Mouse (Mus musculus) small intestine, adult 2 months (tissue): ENCODE data around the gene Hcfc1r1.

Experiments
- CTCF ChIP-seq: fragments of 200-500 bp; IDR thresholded peaks from 2 replicates; pipeline ENCODE4 v1.5.1; 2012; ENCODE audit warnings: low read depth, mild to moderate bottlenecking, control low read depth, inconsistent platforms, low read length, moderate library complexity, mixed read lengths; ENCODE audit not compliant: insufficient replicate concordance, insufficient read length; ENCODE audit errors: extremely low read depth
- POLR2A ChIP-seq: fragments of 200-500 bp; IDR thresholded peaks from 2 replicates; pipeline ENCODE4 v1.6.1; 2012; ENCODE audit warnings: low read depth, mild to moderate bottlenecking, control low read depth, inconsistent platforms, low read length, moderate library complexity

DNA sequence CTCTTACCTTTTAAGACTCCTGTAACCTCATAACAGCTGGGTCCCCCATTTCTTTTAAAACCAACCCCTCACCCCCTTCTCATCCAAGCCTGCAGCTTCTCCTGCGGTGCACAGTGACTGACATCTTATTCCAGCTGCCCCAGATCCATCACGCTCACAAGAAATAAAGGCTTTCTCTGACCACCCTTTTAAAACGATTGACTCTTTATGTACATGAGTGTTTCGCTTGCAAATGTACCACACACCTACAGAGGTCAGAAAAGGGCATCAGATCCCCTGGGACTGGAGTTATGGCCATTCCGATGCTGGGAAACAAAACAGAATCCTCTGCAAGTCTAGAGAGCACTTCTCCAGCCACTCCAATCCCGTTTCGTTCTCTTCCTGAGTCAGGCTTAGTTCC is 45.6 kb upstream of the Hcfc1r1 start:
- TF ChIP-seq CTCF (no peak), POLR2A (no peak)
